Mouse (Mus musculus): ENCODE data around the gene Mapk10.

Mapk10 gene

GRCm38 (mm10) chr5:103071006-103071612 lies 140.0 kb downstream of the Mapk10 start:
- intact Hi-C loops (cut with DNase I), result no loop called here

- intact Hi-C loops (cut with DNase I), result no loop called here
These were observed 160.7 kb downstream of the Mapk10 start for GRCm38 (mm10) chr5:103050319-103050916.

- intact Hi-C loops (cut with DNase I), result no loop called here
These were observed 163.1 kb downstream of the Mapk10 start for GRCm38 (mm10) chr5:103048011-103048410.

DNA sequence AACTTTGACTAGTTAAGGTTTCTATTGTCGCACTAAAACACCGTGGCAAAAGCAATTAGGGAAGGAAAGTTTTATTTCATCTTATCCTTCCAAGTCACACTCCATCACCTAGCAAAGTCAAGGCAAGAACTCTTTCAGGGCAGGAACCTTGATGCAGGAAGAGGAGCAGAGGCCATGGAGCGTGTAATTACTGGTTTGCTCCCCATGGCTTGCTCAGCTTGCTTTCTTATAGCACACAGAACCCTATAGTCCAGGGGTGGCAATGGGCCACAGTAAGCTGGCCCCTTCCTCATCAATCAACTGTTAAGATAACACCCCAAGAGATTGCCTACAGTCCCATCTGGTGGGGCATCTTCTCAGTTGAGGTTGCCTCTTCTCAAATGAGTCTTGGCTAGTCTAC lies 173.4 kb downstream of the Mapk10 start:
- intact Hi-C loops (cut with DNase I), result no loop called here

DNA sequence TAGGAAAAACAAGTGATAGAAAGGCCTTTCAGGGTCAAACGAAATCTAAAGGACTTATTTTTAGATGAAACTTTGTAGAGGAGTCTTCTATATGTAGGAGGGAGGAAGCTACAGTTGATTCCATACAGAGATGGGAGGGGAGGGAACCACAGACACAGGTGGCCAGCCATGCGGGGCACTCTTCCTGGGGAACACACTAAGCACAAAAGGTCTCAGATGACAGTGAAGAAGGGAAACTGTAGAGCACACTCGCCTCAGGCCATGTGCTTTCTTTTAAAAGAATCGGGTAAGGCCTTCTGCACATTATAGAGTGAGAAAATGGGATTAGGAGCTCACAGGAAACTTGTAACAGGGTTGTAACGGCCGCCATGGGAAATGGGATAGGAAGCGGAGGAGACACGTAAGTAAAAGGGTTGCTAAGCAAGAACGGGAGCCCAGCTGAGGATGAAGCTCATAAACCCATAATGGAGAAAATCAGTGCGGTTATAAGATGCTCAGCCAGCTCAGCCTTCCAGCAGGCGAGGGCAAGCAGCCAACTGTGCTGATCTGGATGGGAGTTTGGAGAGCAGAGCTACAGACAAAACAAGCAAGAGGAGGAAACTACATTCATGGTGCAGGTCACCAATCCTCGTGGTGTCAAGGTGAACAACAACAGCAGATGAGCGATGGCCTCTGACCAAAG lies 182.1 kb downstream of the Mapk10 start:
- intact Hi-C loops (cut with DNase I), result no loop called here

- intact Hi-C loops (cut with DNase I), result no loop called here
These were observed 188.5 kb downstream of the Mapk10 start for GRCm38 (mm10) chr5:103022504-103023172.

GRCm38 (mm10) chr5:103021479-103021878 lies 189.7 kb downstream of the Mapk10 start:
- intact Hi-C loops (cut with DNase I), result no loop called here

GRCm38 (mm10) chr5:103020954-103021353 lies 190.2 kb downstream of the Mapk10 start:
- intact Hi-C loops (cut with DNase I), result no loop called here

DNA sequence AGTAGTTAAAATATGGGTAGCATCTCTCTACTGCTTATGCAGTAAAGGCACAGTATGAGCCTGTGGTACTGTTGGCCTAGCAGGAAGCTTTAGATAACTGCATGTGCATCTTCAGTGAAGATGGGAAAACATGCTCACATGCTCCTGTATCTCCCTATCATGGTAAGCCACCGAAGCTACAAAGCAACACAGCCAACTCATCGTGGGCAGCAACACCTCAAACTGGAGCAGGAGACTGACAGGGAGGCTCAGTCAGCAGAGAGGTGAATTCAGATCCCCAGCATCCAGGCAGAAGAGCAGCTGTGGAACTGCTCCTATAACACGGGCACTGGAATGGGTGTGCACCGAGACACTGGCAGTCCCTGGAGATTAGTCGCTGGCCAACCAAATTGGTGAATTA lies 191.0 kb downstream of the Mapk10 start:
- intact Hi-C loops (cut with DNase I), result no loop called here

- intact Hi-C loops (cut with DNase I), result no loop called here
These were observed 193.5 kb downstream of the Mapk10 start for GRCm38 (mm10) chr5:103017637-103018036.

DNA sequence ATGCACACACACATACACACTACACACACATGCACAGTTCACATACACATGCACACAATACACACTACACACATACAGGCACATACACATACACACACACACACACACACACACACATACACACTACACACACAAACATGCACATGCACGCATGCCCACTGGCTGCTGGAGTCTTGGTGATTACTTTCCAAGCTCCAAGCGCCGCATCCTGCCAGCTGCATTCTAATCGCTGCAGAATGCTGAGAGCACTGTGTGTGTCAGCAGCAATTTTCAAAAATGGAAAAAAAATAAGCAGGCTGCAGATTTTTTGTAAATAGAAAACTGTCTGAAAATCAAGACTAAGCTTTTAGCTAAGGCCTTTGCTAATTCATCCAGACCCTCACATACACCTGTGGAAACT lies 196.8 kb downstream of the Mapk10 start:
- intact Hi-C loops (cut with DNase I), result no loop called here

GRCm38 (mm10) chr5:103008894-103009293 lies 202.2 kb downstream of the Mapk10 start:
- intact Hi-C loops (cut with DNase I), result no loop called here

- intact Hi-C loops (cut with DNase I), result no loop called here
These were observed 209.0 kb downstream of the Mapk10 start for GRCm38 (mm10) chr5:103002116-103002515.

GRCm38 (mm10) chr5:103000572-103000971 lies 210.6 kb downstream of the Mapk10 start:
- intact Hi-C loops (cut with DNase I), result no loop called here

- intact Hi-C loops (cut with DNase I), result no loop called here
These were observed 212.6 kb downstream of the Mapk10 start for GRCm38 (mm10) chr5:102998524-102998923.

- intact Hi-C loops (cut with DNase I), result no loop called here
These were observed 213.2 kb downstream of the Mapk10 start for GRCm38 (mm10) chr5:102997907-102998306.

- intact Hi-C loops (cut with DNase I), result no loop called here
These were observed 214.8 kb downstream of the Mapk10 start for GRCm38 (mm10) chr5:102996331-102996730.

- intact Hi-C loops (cut with DNase I), result no loop called here
These were observed 215.2 kb downstream of the Mapk10 start for GRCm38 (mm10) chr5:102995928-102996327.

DNA sequence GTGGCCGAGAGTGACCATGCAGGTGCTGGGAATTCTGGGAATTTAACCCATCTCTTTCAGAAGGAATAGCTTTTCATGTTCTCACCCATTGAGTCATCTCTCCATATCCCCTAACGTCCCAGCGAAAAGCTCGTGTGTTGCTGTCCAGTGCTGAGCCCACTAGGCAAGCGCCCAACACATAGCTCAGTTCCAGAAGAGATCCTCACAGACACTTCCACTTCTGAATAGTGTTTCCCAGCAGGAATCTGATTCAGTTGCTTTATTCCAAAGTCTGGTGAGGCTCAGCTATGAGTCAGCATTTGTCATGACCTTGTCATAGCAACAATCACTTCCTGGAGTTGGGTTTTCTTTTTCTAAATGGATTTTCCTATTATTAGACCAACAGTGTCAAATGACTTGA lies 217.2 kb downstream of the Mapk10 start:
- intact Hi-C loops (cut with DNase I), result no loop called here

- intact Hi-C loops (cut with DNase I), result no loop called here
These were observed 219.4 kb downstream of the Mapk10 start for GRCm38 (mm10) chr5:102991691-102992090.

- intact Hi-C loops (cut with DNase I), result no loop called here
These were observed 232.8 kb downstream of the Mapk10 start for GRCm38 (mm10) chr5:102978382-102978781.

GRCm38 (mm10) chr5:102977138-102977537 lies 234.0 kb downstream of the Mapk10 start:
- intact Hi-C loops (cut with DNase I), result no loop called here

Measured in adrenal gland (tissue).